Comparison of ENCODE assay signal across 8 mouse cellular contexts in the genomic region with DNA sequence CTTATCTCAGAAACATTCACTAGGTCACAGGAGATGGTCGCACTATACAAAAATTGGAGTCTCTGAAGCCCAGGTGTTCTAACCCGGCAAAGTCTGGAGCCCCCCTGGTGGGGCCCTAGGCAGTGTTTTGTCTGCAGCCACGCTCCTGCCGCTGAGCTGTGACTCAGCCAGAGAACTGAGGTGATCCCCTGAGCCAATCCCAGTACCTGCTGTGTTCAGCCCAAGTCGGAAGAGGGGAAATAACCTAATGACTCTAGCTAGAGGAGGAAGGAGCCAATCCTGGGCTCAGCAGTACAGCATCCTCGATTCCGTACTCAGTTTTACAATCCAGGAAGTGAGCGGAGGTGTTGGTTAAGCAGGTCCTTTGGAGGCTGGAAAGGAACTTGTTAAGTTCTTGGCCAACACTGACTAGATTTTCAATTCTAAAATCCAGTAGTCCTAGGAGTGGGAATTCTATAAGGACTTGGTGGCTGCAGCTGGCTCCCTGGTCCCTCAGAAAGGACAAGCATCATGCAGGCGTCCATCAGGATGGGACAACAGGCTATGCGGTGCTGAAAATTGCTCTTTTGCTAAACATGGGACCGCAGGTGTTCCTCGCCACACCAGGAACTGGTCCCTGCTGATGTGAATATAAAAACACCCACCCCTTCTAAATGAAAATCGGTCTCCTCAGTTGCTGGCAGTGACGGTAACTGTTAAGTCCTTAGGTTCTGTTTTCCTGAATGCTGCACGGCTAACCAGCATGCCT. TPM values are rescaled to one million over a fixed set of nuclear protein-coding genes. Genes with fewer than 3 reads are reported as not detected.
DNase-seq lines count a peak whose midpoint lies in the region; ATAC-seq and TF ChIP-seq lines count a peak whose summit lies in the region.

No protein-coding gene starts in this region.

- peak; percentile 85 for DNase-seq in embryo, embryonic 9.5 days (ENCODE audit: extremely low spot score)
- DNase-seq in heart, adult 2 months: peak; percentile 87 to 88
- peak; percentile 92 for DNase-seq in kidney, adult 2 months
- DNase-seq in spleen, adult 18-20 months: peak; percentile 60 to 75

- TF ChIP-seq CTCF in heart, adult 2 months (IDR thresholded peaks at IDR 0.05): peak; percentile 13; the same call in 1 of the 2 replicates
- TF ChIP-seq CTCF in kidney, adult 2 months (conservative IDR thresholded peaks at IDR 0.05; ENCODE audit: insufficient read depth, insufficient read length, low read depth, low read length): no peak

- TF ChIP-seq POLR2A in heart, adult 2 months (IDR thresholded peaks at IDR 0.05; ENCODE audit: insufficient read depth, low read depth, low read length): peak; percentile 48; the same call in 1 of the 2 replicates
- TF ChIP-seq POLR2A in kidney, adult 2 months (IDR thresholded peaks at IDR 0.05; ENCODE audit: low read depth, low read length): no peak

- H3K79me2 ChIP-seq in heart, adult 2 months (replicated peaks; ENCODE audit: control insufficient read depth, insufficient read depth, low read length): no peaks in the 10 kb centered on the region; the same call in none of the 2 replicates

- peaks cover 42% of the 10 kb centered on the region for H3K4me1 ChIP-seq in erythroblast, embryonic 14.5 days (ENCODE audit: control insufficient read depth)
- peaks cover 17% of the 10 kb centered on the region for H3K4me1 ChIP-seq in heart, adult 2 months (ENCODE audit: control insufficient read depth, insufficient read depth, low read length)
- peaks cover 14% of the 10 kb centered on the region for H3K4me1 ChIP-seq in kidney, adult 2 months (ENCODE audit: control insufficient read depth, insufficient read depth, low read length)
- peaks cover 40% of the 10 kb centered on the region for H3K4me1 ChIP-seq in limb, embryonic 13.5 days
- H3K4me1 ChIP-seq in midbrain, embryonic 15.5 days: peaks cover 50% of the 10 kb centered on the region

- H3K27me3 ChIP-seq in erythroblast, embryonic 14.5 days (ENCODE audit: control insufficient read depth): no peaks in the 10 kb centered on the region
- no peaks in the 10 kb centered on the region for H3K27me3 ChIP-seq in heart, adult 2 months (ENCODE audit: control insufficient read depth, insufficient read depth, low read length)
- no peaks in the 10 kb centered on the region for H3K27me3 ChIP-seq in kidney, adult 2 months (replicated peaks; ENCODE audit: control insufficient read depth, insufficient read depth, low read length)
- H3K27me3 ChIP-seq in limb, embryonic 13.5 days: no peaks in the 10 kb centered on the region
- H3K27me3 ChIP-seq in midbrain, embryonic 15.5 days (replicated peaks): no peaks in the 10 kb centered on the region

- peak overlapping the region; percentile 77 for H3K9ac ChIP-seq in heart, adult 2 months (ENCODE audit: low read depth, low read length)
- H3K9ac ChIP-seq in limb, embryonic 13.5 days: peak overlapping the region; percentile 53; the same call in 1 of the 2 replicates
- peak overlapping the region; percentile 42 for H3K9ac ChIP-seq in midbrain, embryonic 15.5 days

- H3K9me3 ChIP-seq in erythroblast, embryonic 14.5 days (ENCODE audit: control insufficient read depth, low read length): no peaks in the 10 kb centered on the region
- H3K9me3 ChIP-seq in limb, embryonic 13.5 days: no peaks in the 10 kb centered on the region
- H3K9me3 ChIP-seq in midbrain, embryonic 15.5 days: no peaks in the 10 kb centered on the region

- peak overlapping the region; percentile 62 for H3K4me2 ChIP-seq in limb, embryonic 13.5 days (replicated peaks)
- peak overlapping the region; percentile 59 for H3K4me2 ChIP-seq in midbrain, embryonic 15.5 days

- intact Hi-C loops in heart, adult 2 months (cut with DNase I): no loop called here

- H3K4me3 ChIP-seq in erythroblast, embryonic 14.5 days (replicated peaks): peak overlapping the region; percentile 50
- H3K4me3 ChIP-seq in heart, adult 2 months: peak overlapping the region; percentile 36
- H3K4me3 ChIP-seq in kidney, adult 2 months (ENCODE audit: insufficient read depth, low read depth, low read length): peak overlapping the region; percentile 65
- H3K4me3 ChIP-seq in limb, embryonic 13.5 days: peak overlapping the region; percentile 40
- peak overlapping the region; percentile 44 for H3K4me3 ChIP-seq in midbrain, embryonic 15.5 days

- H3K27ac ChIP-seq in heart, adult 2 months: peak overlapping the region; percentile 69
- no peak overlapping the region; the same call in 1 of the 2 replicates for H3K27ac ChIP-seq in kidney, adult 2 months (ENCODE audit: insufficient read depth, low read depth, low read length)
- peak overlapping the region; percentile 73 for H3K27ac ChIP-seq in limb, embryonic 13.5 days
- H3K27ac ChIP-seq in midbrain, embryonic 15.5 days: peak overlapping the region; percentile 79

- no peak for ATAC-seq in erythroblast, adult 5-6 weeks (replicated peaks; ENCODE audit: low FRiP score, poor library complexity, severe bottlenecking)
- peak; percentile 89 for ATAC-seq in limb, embryonic 13.5 days (ENCODE audit: low FRiP score, low read depth)
- peak; percentile 75 for ATAC-seq in midbrain, embryonic 15.5 days (replicated peaks)

- 9% methylated on average over 15 of the region's 15 CpGs for WGBS in heart, adult 2 months
- WGBS in kidney, adult 2 months: 14% methylated on average over 15 of the region's 15 CpGs
- WGBS in limb, embryonic 13.5 days: 2% methylated on average over 15 of the region's 15 CpGs
- 6% methylated on average over 15 of the region's 15 CpGs for WGBS in midbrain, embryonic 15.5 days

- TF ChIP-seq EP300 in heart, adult 2 months (IDR thresholded peaks at IDR 0.05; ENCODE audit: insufficient read depth, low read depth, low read length): no peak

- no peaks in the 10 kb centered on the region for H3K36me3 ChIP-seq in erythroblast, embryonic 14.5 days (ENCODE audit: control insufficient read depth)
- no peaks in the 10 kb centered on the region for H3K36me3 ChIP-seq in heart, adult 2 months (ENCODE audit: control insufficient read depth, insufficient read depth, low read length)
- no peaks in the 10 kb centered on the region for H3K36me3 ChIP-seq in kidney, adult 2 months (ENCODE audit: control insufficient read depth, insufficient read depth, low read length)
- no peaks in the 10 kb centered on the region for H3K36me3 ChIP-seq in limb, embryonic 13.5 days
- H3K36me3 ChIP-seq in midbrain, embryonic 15.5 days (replicated peaks): no peaks in the 10 kb centered on the region

RNA-seq across cellular contexts. Expression of gene Lpin1, which starts 19.1 kb away (rescaled TPM):
- polyA plus RNA-seq in erythroblast, embryonic 14.5 days (2012): 0.02 and 0.03 TPM in 2 replicates
- 3.3 and 3.6 TPM in 2 replicates for total RNA-seq in erythroblast, adult 5-6 weeks (2015; ENCODE audit: low replicate concordance)
- 3.8 and 4.2 TPM in 2 replicates for total RNA-seq in erythroblast, adult 5-6 weeks (2017; ENCODE audit: low replicate concordance)
- 100 to 1,000 TPM; 160 to 171 TPM for total RNA-seq in heart, adult 2 months (2021)
- polyA plus RNA-seq in heart, adult 2 months (2012; rRNA removed): 96.8 and 110 TPM in 2 replicates
- polyA plus RNA-seq in kidney, adult 2 months (2012; rRNA removed): 33.5 and 34.2 TPM in 2 replicates
- 5.2 and 6.4 TPM in 2 replicates for polyA plus RNA-seq in limb, embryonic 13.5 days (2015; fragmentation: Nextera tagmentation; extraction: Ambion mirVana)
- 22.2 and 22.6 TPM in 2 replicates for polyA plus RNA-seq in midbrain, embryonic 15.5 days (2015; fragmentation: Nextera tagmentation; extraction: Ambion mirVana)
